Mouse (Mus musculus) heart, embryonic 11.5 days (tissue): ENCODE data around the gene Hnf1a. TPM values are rescaled to one million over a fixed set of nuclear protein-coding genes. Genes with fewer than 3 reads are reported as not detected.
A peak's percentile ranks its signal among the peaks of the same experiment; 100 is the strongest.

ENCODE experiments used
- ATAC-seq: fragments of 200-750 bp; cut with Nextera tagmentation; replicated peaks from 2 replicates; pipeline ENCODE4 v1.8.0; 2017; ENCODE audit warnings: moderate library complexity; ENCODE audit not compliant: insufficient number of reproducible peaks, low FRiP score, low TSS enrichment
- H3K27ac ChIP-seq: fragments of 300-500 bp; sonication (generic); 2 replicates; pipeline ENCODE4 v1.5.1; 2014; ENCODE audit warnings: mild to moderate bottlenecking, low read depth, low read length
- H3K27me3 ChIP-seq: fragments of 300-500 bp; sonication (generic); 2 replicates; pipeline ENCODE4 v1.6.1; 2014; ENCODE audit warnings: mild to moderate bottlenecking, low read length, mixed read lengths; ENCODE audit not compliant: control insufficient read depth, insufficient read depth
- H3K36me3 ChIP-seq: fragments of 300-500 bp; sonication (generic); 2 replicates; pipeline ENCODE4 v1.6.1; 2014; ENCODE audit warnings: mild to moderate bottlenecking, low read length, moderate library complexity, mixed read lengths; ENCODE audit not compliant: control insufficient read depth, insufficient read depth
- H3K4me1 ChIP-seq: fragments of 300-500 bp; sonication (generic); 2 replicates; pipeline ENCODE4 v1.6.1; 2014; ENCODE audit warnings: low read length; ENCODE audit not compliant: control insufficient read depth, insufficient read depth
- H3K4me2 ChIP-seq: fragments of 300-500 bp; sonication (generic); 2 replicates; pipeline ENCODE4 v1.6.1; 2014; ENCODE audit warnings: mild to moderate bottlenecking, moderate library complexity
- H3K4me3 ChIP-seq: fragments of 300-500 bp; sonication (generic); 2 replicates; pipeline ENCODE4 v1.5.1; 2014; ENCODE audit warnings: low read depth, low read length
- H3K9ac ChIP-seq: fragments of 300-500 bp; sonication (generic); 2 replicates; pipeline ENCODE4 v1.6.1; 2014; ENCODE audit warnings: mild to moderate bottlenecking, low read depth, low read length, moderate library complexity
- H3K9me3 ChIP-seq: fragments of 300-500 bp; sonication (generic); replicated peaks from 2 replicates; pipeline ENCODE4 v1.6.1; 2016; ENCODE audit warnings: low read length; ENCODE audit not compliant: control insufficient read depth
- WGBS: fragments of 180-500 bp; shearing (Covaris S2); extraction: QIAGEN DNeasy Blood & Tissue Kit; methylation state at CpG from one replicate; pipeline ENCODE4 v1.1.7; 2014; ENCODE audit not compliant: insufficient replicate concordance; 5-methylcytosine and 5-hydroxymethylcytosine counted together
- polyA plus RNA-seq: library from polyadenylated mRNA; unstranded; fragments of >200 nt; fragmentation: Nextera tagmentation; extraction: Ambion mirVana; gene quantifications from 2 replicates; pipeline ENCODE4 v1.2.1, GENCODE M21; 2014

The Hnf1a gene
- polyA plus RNA-seq, 1 experiment from 2014 or later, result not detected

DNA sequence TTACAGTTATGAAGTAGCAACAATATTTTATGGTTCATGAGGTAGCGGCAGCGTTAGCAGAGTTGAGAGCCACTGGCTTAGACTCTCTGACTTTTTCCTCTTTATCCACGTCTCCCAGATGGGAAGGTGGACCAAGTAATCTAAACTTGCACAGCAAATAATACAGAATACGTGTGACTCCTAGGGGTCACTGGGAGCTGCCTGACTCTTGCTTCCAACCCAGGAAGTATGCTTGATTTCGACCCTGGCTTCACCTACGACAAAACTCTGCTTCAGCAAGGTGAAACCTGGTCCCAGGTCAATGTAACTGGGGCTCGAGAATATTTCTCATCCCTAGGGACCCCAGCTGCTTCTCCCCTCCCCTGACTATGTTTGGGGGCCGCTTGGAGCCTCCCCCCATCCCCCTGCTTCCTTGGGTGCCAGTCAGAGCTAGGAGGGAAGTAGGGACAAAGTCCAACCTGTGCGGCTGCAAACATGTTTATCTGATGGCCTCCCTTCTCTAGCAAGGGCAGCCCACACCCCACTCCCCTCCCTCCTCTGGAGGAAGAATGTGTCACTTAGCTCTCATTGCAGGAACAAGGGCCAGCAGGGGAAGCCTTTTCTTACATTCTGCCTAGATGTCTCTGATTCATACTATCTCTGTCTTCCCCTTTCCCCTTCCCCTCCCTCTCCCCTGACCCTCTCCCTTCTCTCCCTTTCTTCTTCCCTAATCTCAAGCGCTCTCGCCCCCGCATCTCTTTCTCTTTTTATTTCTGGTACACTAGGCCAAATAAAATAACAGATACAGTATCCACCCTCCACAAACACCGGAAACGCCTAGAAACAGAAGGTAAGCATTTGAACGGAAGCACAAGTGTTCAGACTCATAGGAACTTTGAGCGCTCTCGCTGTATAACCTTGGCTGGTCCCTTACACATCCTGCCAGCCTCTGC, 5.7 kb downstream of the Hnf1a start:
- Histone ChIP-seq H3K9ac (no peak overlapping the region), H3K4me3 (no peak overlapping the region), H3K27me3 (peaks cover 24% of the 10 kb centered on the region), H3K4me1 (peaks cover 12% of the 10 kb centered on the region), H3K36me3 (no peaks in the 10 kb centered on the region), H3K9me3 (no peaks in the 10 kb centered on the region), H3K27ac (no peak overlapping the region), H3K4me2 (no peak overlapping the region)
- WGBS, result 46% methylated on average over 17 of the region's 17 CpGs
- ATAC-seq, result no peak

GRCm38 (mm10) chr5:114964315-114964966, 6.5 kb downstream of the Hnf1a start:
- Histone ChIP-seq H3K4me1 (peaks cover 12% of the 10 kb centered on the region), H3K9ac (no peak overlapping the region), H3K4me3 (no peak overlapping the region), H3K36me3 (no peaks in the 10 kb centered on the region), H3K27me3 (peaks cover 21% of the 10 kb centered on the region), H3K4me2 (0 out of 2 replicates have a peak overlapping the region, but pooled peaks have one; percentile 18), H3K9me3 (no peaks in the 10 kb centered on the region), H3K27ac (peak overlapping the region; percentile 25; the same call in 1 of the 2 replicates)
- ATAC-seq, result no peak
- WGBS, result 49% methylated on average over 7 of the region's 7 CpGs

GRCm38 (mm10) chr5:114961590-114962360, 9.1 kb downstream of the Hnf1a start:
- no peak overlapping the region for H3K27ac ChIP-seq
- no peak for ATAC-seq
- H3K36me3 ChIP-seq, result no peaks in the 10 kb centered on the region
- WGBS, result 65% methylated on average over 4 of the region's 4 CpGs
- H3K4me1 ChIP-seq, result peaks cover 12% of the 10 kb centered on the region
- no peaks in the 10 kb centered on the region for H3K27me3 ChIP-seq
- no peak overlapping the region for H3K4me3 ChIP-seq
- H3K9me3 ChIP-seq, result no peaks in the 10 kb centered on the region
- no peak overlapping the region for H3K9ac ChIP-seq
- no peak overlapping the region for H3K4me2 ChIP-seq

GRCm38 (mm10) chr5:114958069-114958468, 12.8 kb downstream of the Hnf1a start:
- WGBS, result 76% methylated on average over 5 of the region's 5 CpGs
- no peak for ATAC-seq
- Histone ChIP-seq H3K4me1 (no peaks in the 10 kb centered on the region), H3K4me2 (no peak overlapping the region), H3K9ac (no peak overlapping the region), H3K36me3 (no peaks in the 10 kb centered on the region), H3K27me3 (no peaks in the 10 kb centered on the region), H3K27ac (no peak overlapping the region), H3K9me3 (no peaks in the 10 kb centered on the region), H3K4me3 (no peak overlapping the region)

GRCm38 (mm10) chr5:114953326-114953725, 17.6 kb downstream of the Hnf1a start:
- H3K4me3 ChIP-seq, result no peak overlapping the region
- WGBS, result 78% methylated on average over 14 of the region's 14 CpGs
- no peak overlapping the region for H3K4me2 ChIP-seq
- no peaks in the 10 kb centered on the region for H3K27me3 ChIP-seq
- no peaks in the 10 kb centered on the region; the same call in 1 of the 2 replicates for H3K4me1 ChIP-seq
- ATAC-seq, result no peak
- H3K27ac ChIP-seq, result no peak overlapping the region
- H3K9me3 ChIP-seq, result no peaks in the 10 kb centered on the region
- H3K36me3 ChIP-seq, result no peaks in the 10 kb centered on the region; the same call in 1 of the 2 replicates
- H3K9ac ChIP-seq, result 0 out of 2 replicates have a peak overlapping the region, but pooled peaks have one; percentile 16

DNA sequence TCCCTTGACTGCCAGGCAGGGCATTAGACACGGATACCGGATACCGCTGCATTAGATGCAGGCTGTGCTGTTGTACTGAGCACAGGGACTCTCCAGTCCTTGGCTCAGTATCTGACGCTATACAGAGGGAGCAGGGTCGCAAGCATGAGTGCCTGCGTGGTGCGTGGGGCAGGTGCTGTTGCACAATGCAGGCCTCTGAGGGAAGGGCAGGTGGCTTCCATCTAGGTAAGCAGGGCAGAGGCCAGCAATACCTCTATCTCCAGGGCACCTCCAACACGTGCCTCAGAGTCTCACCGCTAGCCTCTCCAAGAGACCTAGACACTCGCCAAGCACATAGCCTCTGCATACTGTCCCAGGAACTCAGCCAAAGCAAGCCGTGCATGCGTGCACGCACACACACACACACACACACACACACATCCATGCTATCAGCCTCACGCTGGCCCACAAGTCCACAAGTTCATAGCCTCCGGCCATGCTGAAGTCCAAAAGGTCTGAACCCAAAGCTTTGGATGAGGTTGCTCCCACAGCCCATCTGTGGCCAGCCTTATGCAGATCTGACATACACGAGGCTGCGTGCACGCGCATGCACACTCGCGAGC, 19.5 kb downstream of the Hnf1a start:
- Histone ChIP-seq H3K27ac (no peak overlapping the region), H3K4me2 (no peak overlapping the region), H3K4me3 (no peak overlapping the region), H3K9ac (no peak overlapping the region), H3K9me3 (no peaks in the 10 kb centered on the region), H3K36me3 (peaks cover 11% of the 10 kb centered on the region), H3K4me1 (no peaks in the 10 kb centered on the region; the same call in 1 of the 2 replicates), H3K27me3 (no peaks in the 10 kb centered on the region)
- no peak for ATAC-seq
- 84% methylated on average over 21 of the region's 21 CpGs for WGBS

DNA sequence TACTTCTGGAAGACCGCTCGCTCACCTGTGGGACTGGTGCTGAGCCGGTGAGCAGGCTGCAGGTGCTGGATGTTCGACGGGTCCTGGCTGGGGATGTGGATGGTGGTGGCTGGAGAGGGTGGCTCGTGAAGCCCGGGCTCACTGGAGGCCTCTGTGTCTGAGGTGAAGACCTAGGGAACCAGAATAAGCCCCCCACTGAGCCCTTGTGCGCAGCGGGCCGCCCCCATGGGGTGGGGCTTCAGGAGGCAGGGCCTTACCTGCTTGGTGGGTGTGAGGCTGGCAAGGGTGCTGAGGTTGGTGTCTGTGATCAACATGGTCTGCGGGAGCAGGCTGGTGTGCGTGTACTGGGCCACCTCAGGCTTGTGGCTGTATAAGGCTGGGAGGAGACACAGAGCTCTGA, 20.2 kb downstream of the Hnf1a start:
- Histone ChIP-seq H3K4me1 (no peaks in the 10 kb centered on the region; the same call in 1 of the 2 replicates), H3K9ac (no peak overlapping the region), H3K9me3 (no peaks in the 10 kb centered on the region), H3K27ac (no peak overlapping the region), H3K36me3 (peaks cover 11% of the 10 kb centered on the region), H3K4me2 (no peak overlapping the region), H3K4me3 (no peak overlapping the region), H3K27me3 (no peaks in the 10 kb centered on the region)
- WGBS, result 68% methylated on average over 12 of the region's 12 CpGs
- ATAC-seq, result no peak

DNA sequence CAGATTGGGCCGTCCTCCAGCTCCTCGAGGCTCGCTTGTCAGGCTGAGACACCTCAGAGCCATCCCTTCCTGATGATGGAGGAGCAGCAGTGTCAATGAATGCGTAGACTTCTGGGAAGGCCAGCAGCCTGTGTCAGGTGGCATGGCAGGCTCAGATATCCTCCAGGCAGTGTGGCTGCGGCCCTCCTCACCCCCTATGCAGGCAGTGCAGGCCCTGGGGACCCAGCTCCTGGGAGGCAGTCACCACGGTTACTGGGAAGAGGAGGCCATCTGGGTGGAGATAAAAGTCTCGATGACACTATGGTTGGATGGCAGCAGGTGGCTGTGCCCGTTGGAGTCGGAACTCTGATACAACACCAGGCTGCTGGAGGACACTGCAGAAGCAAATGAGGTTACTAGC, 21.1 kb downstream of the Hnf1a start:
- Histone ChIP-seq H3K9me3 (no peaks in the 10 kb centered on the region), H3K4me1 (no peaks in the 10 kb centered on the region; the same call in 1 of the 2 replicates), H3K36me3 (peaks cover 11% of the 10 kb centered on the region), H3K4me2 (no peak overlapping the region), H3K9ac (no peak overlapping the region), H3K27ac (no peak overlapping the region), H3K4me3 (no peak overlapping the region), H3K27me3 (no peaks in the 10 kb centered on the region)
- WGBS, result 80% methylated on average over 9 of the region's 9 CpGs
- ATAC-seq, result no peak
